Mouse (Mus musculus) lung, postnatal 0 days (tissue): ENCODE results near the gene 0610030E20Rik. TPM values are rescaled to one million over a fixed set of nuclear protein-coding genes. Genes with fewer than 3 reads are reported as not detected.

ENCODE experiments used
- ATAC-seq: fragments of 200-750 bp; cut with Nextera tagmentation; 2 replicates; pipeline ENCODE4 v1.8.0; 2017; ENCODE audit warnings: moderate library complexity
- DNase-seq: peaks from one replicate; pipeline ENCODE4 v3.0.0-alpha.2; 2016; ENCODE audit warnings: low spot score
- H3K27ac ChIP-seq: fragments of 300-500 bp; sonication (generic); 2 replicates; pipeline ENCODE4 v1.5.1; 2014; ENCODE audit warnings: antibody characterized with exemption, mild to moderate bottlenecking, low read length, mixed read lengths
- H3K27me3 ChIP-seq: fragments of 300-500 bp; sonication (generic); replicated peaks from 2 replicates; pipeline ENCODE4 v1.6.1; 2014; ENCODE audit warnings: low read length, mixed read lengths; ENCODE audit not compliant: insufficient read depth
- H3K36me3 ChIP-seq: fragments of 300-500 bp; sonication (generic); 2 replicates; pipeline ENCODE4 v1.6.1; 2014; ENCODE audit warnings: low read length, mixed read lengths; ENCODE audit not compliant: insufficient read depth
- H3K4me1 ChIP-seq: fragments of 300-500 bp; sonication (generic); 2 replicates; pipeline ENCODE4 v1.6.1; 2014; ENCODE audit warnings: antibody characterized with exemption, low read depth, low read length, mixed read lengths; ENCODE audit not compliant: insufficient read depth
- H3K4me2 ChIP-seq: fragments of 300-500 bp; sonication (generic); replicated peaks from 2 replicates; pipeline ENCODE4 v1.6.1; 2014; ENCODE audit warnings: low read depth, mild to moderate bottlenecking, low read length, moderate library complexity, mixed read lengths
- H3K4me3 ChIP-seq: fragments of 300-500 bp; sonication (generic); 2 replicates; pipeline ENCODE4 v1.5.1; 2014; ENCODE audit warnings: low read depth, low read length
- H3K9ac ChIP-seq: fragments of 300-500 bp; sonication (generic); replicated peaks from 2 replicates; pipeline ENCODE4 v1.6.1; 2014; ENCODE audit warnings: low read depth, mild to moderate bottlenecking
- H3K9me3 ChIP-seq: fragments of 300-500 bp; sonication (generic); 2 replicates; pipeline ENCODE4 v1.6.1; 2016; ENCODE audit warnings: low read length, mixed read lengths
- CTCF ChIP-seq: IDR thresholded peaks from 2 replicates; pipeline ENCODE4 v1.5.1; 2016; ENCODE audit warnings: antibody characterized with exemption, mild to moderate bottlenecking
- EP300 ChIP-seq: IDR thresholded peaks from 2 replicates; pipeline ENCODE4 v1.6.1; 2016; ENCODE audit warnings: antibody characterized with exemption, mild to moderate bottlenecking, control low read depth
- WGBS: fragments of 180-500 bp; shearing (Covaris S2); extraction: QIAGEN DNeasy Blood & Tissue Kit; methylation state at CpG from one replicate; pipeline ENCODE4 v1.1.7; 2014; 5-methylcytosine and 5-hydroxymethylcytosine counted together
- polyA plus RNA-seq: library from polyadenylated mRNA; unstranded; fragments of >200 nt; fragmentation: Nextera tagmentation; extraction: Ambion mirVana; gene quantifications from 2 replicates; pipeline ENCODE4 v1.2.1, GENCODE M21; 2015

Gene 0610030E20Rik
- polyA plus RNA-seq, 1 experiment from 2014 or later, result 23.0 TPM

DNA sequence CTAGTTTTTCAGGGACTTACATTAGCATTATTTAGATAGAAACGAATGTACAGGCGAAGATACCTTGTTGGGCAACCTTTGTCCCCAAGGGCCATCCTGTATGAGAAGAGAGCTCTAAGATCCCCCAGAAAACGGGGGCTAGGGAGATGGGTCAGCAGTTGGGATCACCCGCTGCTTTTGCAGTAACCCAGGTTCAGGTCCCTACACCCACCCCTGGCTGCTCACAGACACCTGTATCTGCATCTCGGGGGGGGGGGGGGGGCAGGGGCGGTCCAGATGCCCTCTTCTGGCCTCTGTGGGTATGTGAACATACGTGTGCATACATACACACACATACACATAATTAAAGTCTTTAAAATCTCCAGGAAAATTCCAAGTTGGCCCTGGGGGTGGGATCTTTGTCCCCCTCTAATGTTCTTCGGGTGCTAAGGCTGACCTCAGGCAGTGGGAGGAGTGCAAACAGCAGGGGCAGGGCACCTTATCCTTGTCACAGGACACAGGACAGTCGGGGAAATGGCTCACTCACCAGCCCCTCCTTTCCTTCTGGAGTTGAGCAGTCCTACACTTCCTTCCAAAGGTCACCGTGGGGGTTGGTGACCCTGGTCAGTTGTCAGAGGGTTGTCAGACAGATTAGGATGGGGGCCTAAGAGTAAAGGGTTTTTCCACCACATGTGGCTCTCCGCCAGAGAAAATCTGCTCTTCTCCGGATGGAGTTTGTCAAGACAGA, 43.8 kb downstream of the 0610030E20Rik start:
- peak; percentile 85 for DNase-seq
- Histone ChIP-seq H3K4me3 (peak overlapping the region; percentile 54), H3K9ac (peak overlapping the region; percentile 90), H3K27ac (peak overlapping the region; percentile 99), H3K36me3 (no peaks in the 10 kb centered on the region), H3K9me3 (no peaks in the 10 kb centered on the region), H3K27me3 (no peaks in the 10 kb centered on the region), H3K4me1 (peaks cover 16% of the 10 kb centered on the region; the same call in 1 of the 2 replicates), H3K4me2 (peak overlapping the region; percentile 61)
- peak; percentile 70 for ATAC-seq
- WGBS, result 9% methylated on average over 12 of the region's 12 CpGs
- TF ChIP-seq CTCF (no peak; the same call in none of the 2 replicates), EP300 (peak; percentile 28; the same call in 1 of the 2 replicates)

DNA sequence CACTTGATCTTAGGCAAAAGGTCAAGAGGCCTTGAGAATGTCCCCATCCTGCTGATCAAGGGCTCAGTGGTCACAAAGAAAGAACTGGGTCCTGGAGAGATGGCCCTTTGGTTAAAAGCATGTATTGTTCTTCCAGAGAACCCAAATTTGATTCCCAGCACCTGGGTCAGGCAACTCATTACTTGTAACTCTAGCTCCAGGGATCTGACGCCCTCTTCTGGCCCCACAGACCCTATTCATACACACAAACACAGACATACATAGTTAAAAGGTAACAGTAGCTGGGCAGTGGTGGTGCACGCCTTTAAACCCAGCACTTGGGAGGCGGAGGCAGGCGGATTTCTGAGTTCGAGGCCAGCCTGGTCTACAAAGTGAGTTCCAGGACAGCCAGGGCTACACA, 45.2 kb downstream of the 0610030E20Rik start:
- Histone ChIP-seq H3K4me3 (no peak overlapping the region), H3K36me3 (no peaks in the 10 kb centered on the region), H3K4me1 (peaks cover 16% of the 10 kb centered on the region; the same call in 1 of the 2 replicates), H3K4me2 (no peak overlapping the region), H3K9ac (no peak overlapping the region), H3K9me3 (no peaks in the 10 kb centered on the region), H3K27me3 (no peaks in the 10 kb centered on the region), H3K27ac (no peak overlapping the region)
- 91% methylated on average over 5 of the region's 5 CpGs for WGBS
- no peak for TF ChIP-seq EP300
- no peak for TF ChIP-seq CTCF
- DNase-seq, result no peak
- no peak for ATAC-seq

DNA sequence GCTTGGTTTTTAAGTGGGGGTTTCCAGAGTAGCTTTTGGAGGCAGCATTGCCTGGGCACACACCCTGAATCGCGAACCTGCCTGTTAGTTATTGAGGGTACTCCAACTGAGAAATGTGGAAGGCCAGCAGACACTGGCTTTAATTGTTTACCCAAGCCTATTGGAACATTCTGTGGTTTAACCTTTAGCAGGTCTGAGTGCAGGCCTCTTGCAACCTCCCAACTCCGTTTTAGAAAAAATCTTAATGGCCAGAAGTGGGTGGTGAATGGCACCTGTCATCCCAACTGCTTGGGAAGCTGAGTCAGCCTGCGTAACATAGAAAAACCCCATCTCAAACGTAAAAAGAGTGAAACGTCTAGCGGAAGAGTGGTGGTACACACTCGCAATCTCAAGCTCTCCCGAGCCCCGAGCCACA, 49.7 kb downstream of the 0610030E20Rik start:
- Histone ChIP-seq H3K27ac (peak overlapping the region; percentile 66; the same call in 1 of the 2 replicates), H3K9me3 (no peaks in the 10 kb centered on the region), H3K4me1 (no peaks in the 10 kb centered on the region), H3K4me2 (no peak overlapping the region), H3K27me3 (no peaks in the 10 kb centered on the region), H3K9ac (no peak overlapping the region), H3K36me3 (no peaks in the 10 kb centered on the region), H3K4me3 (no peak overlapping the region)
- WGBS, result 36% methylated on average over 10 of the region's 10 CpGs
- ATAC-seq, result peak; percentile 92
- peak; percentile 95 for TF ChIP-seq EP300
- TF ChIP-seq CTCF, result no peak
- DNase-seq, result peak; percentile 93

DNA sequence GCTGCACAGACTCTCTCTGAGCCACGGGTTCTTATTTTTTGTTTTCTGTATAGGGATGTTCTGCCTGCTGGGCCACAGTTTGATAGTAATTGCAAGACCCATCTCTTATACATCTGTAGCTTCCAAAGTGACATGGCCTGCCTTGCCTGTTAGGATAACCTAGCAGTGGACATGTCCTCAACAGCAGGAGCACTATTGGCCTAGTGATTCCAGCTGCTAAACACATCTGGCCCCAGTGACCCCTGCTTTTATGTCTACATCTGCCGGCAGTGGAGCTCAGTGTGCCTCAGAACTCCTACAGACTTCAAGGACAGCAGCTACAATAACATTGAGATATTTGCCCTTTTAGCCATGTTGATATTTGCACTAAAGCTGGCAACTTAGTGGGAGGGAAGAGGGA, 52.9 kb downstream of the 0610030E20Rik start:
- Histone ChIP-seq H3K9me3 (no peaks in the 10 kb centered on the region), H3K27me3 (no peaks in the 10 kb centered on the region), H3K9ac (no peak overlapping the region), H3K4me2 (no peak overlapping the region), H3K36me3 (no peaks in the 10 kb centered on the region), H3K27ac (no peak overlapping the region), H3K4me1 (no peaks in the 10 kb centered on the region), H3K4me3 (no peak overlapping the region)
- WGBS, result 43% methylated on average over 2 of the region's 2 CpGs
- ATAC-seq (no peak), DNase-seq (no peak)
- no peak for TF ChIP-seq CTCF
- TF ChIP-seq EP300, result no peak

DNA sequence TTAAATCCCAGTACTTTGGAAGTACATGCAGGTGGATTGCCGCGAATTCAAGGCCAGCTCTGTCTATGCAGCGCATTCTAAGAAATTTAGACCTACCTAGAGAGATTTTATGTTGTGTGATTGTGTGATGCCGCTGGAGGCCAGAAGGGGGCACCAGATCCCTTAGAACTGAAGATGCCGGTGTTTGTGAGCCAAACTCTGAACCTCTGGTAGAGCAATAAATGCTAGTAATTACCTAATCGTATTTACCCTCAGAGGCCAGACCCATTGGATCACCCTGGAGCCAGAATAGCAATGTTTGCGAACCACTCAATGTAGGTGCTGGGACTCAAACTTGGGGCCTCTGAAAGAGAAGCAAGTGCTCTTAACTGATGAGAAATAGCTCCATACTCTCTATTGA, 54.8 kb downstream of the 0610030E20Rik start:
- Histone ChIP-seq H3K4me1 (no peaks in the 10 kb centered on the region), H3K27ac (no peak overlapping the region), H3K27me3 (no peaks in the 10 kb centered on the region), H3K9me3 (no peaks in the 10 kb centered on the region), H3K36me3 (no peaks in the 10 kb centered on the region), H3K4me2 (no peak overlapping the region), H3K4me3 (no peak overlapping the region), H3K9ac (no peak overlapping the region)
- 18% methylated on average over 7 of the region's 7 CpGs for WGBS
- DNase-seq (peak; percentile 92), ATAC-seq (peak; percentile 77)
- TF ChIP-seq CTCF (peak; percentile 86), EP300 (peak; percentile 57; the same call in 1 of the 2 replicates)

Other genes starting within 250 kb of the 0610030E20Rik start
- gene St3gal5, start 249.7 kb upstream of the 0610030E20Rik start, polyA plus RNA-seq, result 38.9 and 42.4 TPM in 2 replicates
- gene Atoh8, start 111.7 kb upstream of the 0610030E20Rik start, polyA plus RNA-seq, result 17.3 and 20.6 TPM in 2 replicates
- 1,292 and 1,589 TPM in 2 replicates for gene Sftpb, start 42.7 kb upstream of the 0610030E20Rik start, polyA plus RNA-seq
- 26.1 and 27.4 TPM in 2 replicates for gene Usp39, start 2.1 kb upstream of the 0610030E20Rik start, polyA plus RNA-seq
- 17.6 and 25.7 TPM in 2 replicates for gene Tmem150a, start 8.1 kb downstream of the 0610030E20Rik start, polyA plus RNA-seq
- 202 and 208 TPM in 2 replicates for gene Rnf181, start 19.6 kb downstream of the 0610030E20Rik start, polyA plus RNA-seq
- gene Vamp5, start 33.2 kb downstream of the 0610030E20Rik start, polyA plus RNA-seq, result 80.5 and 83.3 TPM in 2 replicates
- gene Vamp8, start 43.4 kb downstream of the 0610030E20Rik start, polyA plus RNA-seq, result 608 and 656 TPM in 2 replicates
- gene Ggcx, start 67.0 kb downstream of the 0610030E20Rik start, polyA plus RNA-seq, result 28.6 and 32.2 TPM in 2 replicates
- 165 and 171 TPM in 2 replicates for gene Mat2a, start 92.2 kb downstream of the 0610030E20Rik start, polyA plus RNA-seq
- not detected in 2 replicates for gene Sh2d6, start 174.4 kb downstream of the 0610030E20Rik start, polyA plus RNA-seq
- 136 and 148 TPM in 2 replicates for gene Capg, start 197.1 kb downstream of the 0610030E20Rik start, polyA plus RNA-seq